9 mouse cellular contexts compared by ENCODE assay signal in the genomic region with DNA sequence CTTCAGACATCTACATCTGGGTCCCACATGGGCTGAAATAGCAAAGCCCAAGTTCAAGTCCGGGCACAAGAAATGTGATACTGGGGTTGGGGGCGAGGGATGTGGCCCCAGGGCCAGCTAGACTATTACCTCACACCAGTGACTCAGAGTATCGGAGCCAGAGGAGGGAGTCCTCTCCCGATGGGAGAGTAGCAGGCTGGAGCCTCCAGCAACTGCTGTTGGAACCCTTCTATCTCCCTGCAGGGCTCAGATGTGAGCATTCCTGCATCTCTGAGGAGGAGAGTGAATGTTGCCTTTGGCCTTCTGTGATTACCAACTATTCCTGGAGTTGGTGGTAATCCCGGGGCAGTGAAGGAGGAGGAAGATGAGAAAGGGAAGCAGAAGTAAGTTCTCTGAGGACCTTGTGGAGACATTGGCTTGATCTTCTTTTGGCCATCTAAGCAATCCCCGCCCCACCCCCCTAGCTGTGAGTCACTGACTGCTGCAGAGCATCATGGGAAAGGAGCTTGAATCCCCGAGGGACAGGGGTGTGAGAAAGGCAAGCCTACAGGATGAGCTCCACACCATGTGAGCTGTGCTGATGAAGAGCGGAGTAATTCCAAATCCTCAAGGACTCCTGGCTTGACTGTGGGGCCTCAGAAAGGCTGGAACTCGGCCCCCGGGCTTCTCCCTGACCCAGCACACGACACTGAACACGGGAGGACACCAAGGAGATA.
A peak's percentile ranks its signal among the peaks of the same experiment; 100 is the strongest.
DNase-seq lines count a peak whose midpoint lies in the region; ATAC-seq and TF ChIP-seq lines count a peak whose summit lies in the region.
"Had no signal": no experiment of that assay in that cellular context is flagged by ENCODE, and none has a peak within 500 bp of the region (broad histone marks: within the 10 kb centered on the region; RNA-seq: fewer than 3 reads in every experiment).

No protein-coding gene starts in this region.

- no peak for ATAC-seq in embryonic facial prominence, embryonic 11.5 days (replicated peaks; ENCODE audit: insufficient number of reproducible peaks, low FRiP score, low TSS enrichment, low read depth)
- no peak; the same call in 1 of the 2 replicates for ATAC-seq in heart, embryonic 14.5 days (ENCODE audit: insufficient number of reproducible peaks, insufficient read depth, low FRiP score, low read depth)
- ATAC-seq in activated CD4-positive, CD25-positive, alpha-beta regulatory T cell, adult 4 months, result no peak

- no peak overlapping the region for H3K27ac ChIP-seq in embryonic facial prominence, embryonic 11.5 days (replicated peaks; ENCODE audit: low read depth, low read length)
- peak overlapping the region; percentile 79 to 81 for H3K27ac ChIP-seq in heart, embryonic 14.5 days (replicated peaks in 1 of 2; ENCODE audit: control insufficient read depth in 1 of 2, insufficient read depth in 1 of 2, low read depth in 2 of 2, low read length in 2 of 2)
- H3K27ac ChIP-seq in liver, adult 2 months (replicated peaks; ENCODE audit: insufficient read depth, low read depth, low read length), result no peak overlapping the region
- peak overlapping the region; percentile 33; the same call in 1 of the 2 replicates for H3K27ac ChIP-seq in testis, adult 2 months (ENCODE audit: control insufficient read depth, insufficient read depth, low read depth, low read length)
- H3K27ac ChIP-seq: left cerebral cortex, adult 2 months had no signal

- no peaks in the 10 kb centered on the region for H3K79me2 ChIP-seq in liver, adult 2 months (ENCODE audit: control insufficient read depth, insufficient read depth, low read length)

- H3K4me1 ChIP-seq in embryonic facial prominence, embryonic 11.5 days (ENCODE audit: control insufficient read depth, insufficient read depth, low read length), result peaks cover 5% of the 10 kb centered on the region; the same call in 1 of the 2 replicates
- H3K4me1 ChIP-seq in heart, embryonic 14.5 days (ENCODE audit: control insufficient read depth in 2 of 2, insufficient read depth in 2 of 2, low read length in 2 of 2), result peaks cover 51 to 59% of the 10 kb centered on the region in 2 experiments
- H3K4me1 ChIP-seq in liver, adult 2 months (ENCODE audit: control insufficient read depth, insufficient read depth, low read length), result no peaks in the 10 kb centered on the region
- H3K4me1 ChIP-seq in testis, adult 2 months (ENCODE audit: control insufficient read depth, insufficient read depth, low read length), result peaks cover 10% of the 10 kb centered on the region

- DNase-seq in retina, postnatal 1 day, result peak; percentile 38
- DNase-seq in retina, embryonic 14.5 days (ENCODE audit: low spot score), result no peak
- peak; percentile 46 for DNase-seq in embryonic facial prominence, embryonic 11.5 days (ENCODE audit: low spot score)
- peak; percentile 26 for DNase-seq in liver, adult 2 months (ENCODE audit: extremely low read depth, low read depth, low spot score)
- no peak for DNase-seq in thymus, postnatal 25 days

- TF ChIP-seq POLR2A in liver, adult 2 months (IDR thresholded peaks at IDR 0.05; ENCODE audit: extremely low read depth, insufficient read depth, low read length), result no peak
- no peak for TF ChIP-seq POLR2A in testis, adult 2 months (IDR thresholded peaks at IDR 0.05; ENCODE audit: control insufficient read depth, low read depth, low read length)

- TF ChIP-seq CTCF in liver, adult 2 months (IDR thresholded peaks at IDR 0.05; ENCODE audit: low read depth, low read length), result no peak
- no peak for TF ChIP-seq CTCF in testis, adult 2 months (IDR thresholded peaks at IDR 0.05; ENCODE audit: control insufficient read depth, insufficient read depth, insufficient replicate concordance, low read depth, low read length)

- H3K36me3 ChIP-seq in embryonic facial prominence, embryonic 11.5 days (replicated peaks; ENCODE audit: control insufficient read depth, insufficient read depth, low read depth, low read length), result no peaks in the 10 kb centered on the region
- no peaks in the 10 kb centered on the region for H3K36me3 ChIP-seq in heart, embryonic 14.5 days (ENCODE audit: control insufficient read depth, insufficient read depth, low read length)
- no peaks in the 10 kb centered on the region for H3K36me3 ChIP-seq in liver, adult 2 months (ENCODE audit: control insufficient read depth, insufficient read depth, low read length)
- H3K36me3 ChIP-seq in testis, adult 2 months (ENCODE audit: control insufficient read depth, insufficient read depth, low read length), result no peaks in the 10 kb centered on the region

- no peak overlapping the region for H3K9ac ChIP-seq in embryonic facial prominence, embryonic 11.5 days (replicated peaks; ENCODE audit: low read length)
- H3K9ac ChIP-seq in heart, embryonic 14.5 days (ENCODE audit: low read length), result peak overlapping the region; percentile 35; the same call in 1 of the 2 replicates
- no peak overlapping the region for H3K9ac ChIP-seq in liver, adult 2 months (ENCODE audit: low read depth, low read length)

- no peak overlapping the region for H3K4me2 ChIP-seq in embryonic facial prominence, embryonic 11.5 days (ENCODE audit: low read depth, low read length)
- H3K4me2 ChIP-seq in heart, embryonic 14.5 days (ENCODE audit: low read length), result peak overlapping the region; percentile 30

- H3K27me3 ChIP-seq in embryonic facial prominence, embryonic 11.5 days (ENCODE audit: control insufficient read depth, insufficient read depth, low read length), result no peaks in the 10 kb centered on the region
- H3K27me3 ChIP-seq in heart, embryonic 14.5 days (ENCODE audit: control insufficient read depth, insufficient read depth, low read length), result no peaks in the 10 kb centered on the region
- peaks cover 2% of the 10 kb centered on the region; the same call in 1 of the 2 replicates for H3K27me3 ChIP-seq in liver, adult 2 months (ENCODE audit: control insufficient read depth, insufficient read depth, low read length)
- no peaks in the 10 kb centered on the region for H3K27me3 ChIP-seq in testis, adult 2 months (ENCODE audit: control insufficient read depth, insufficient read depth, low read length)

- 56% methylated on average over 12 of the region's 12 CpGs for WGBS in embryonic facial prominence, embryonic 11.5 days
- 30% methylated on average over 12 of the region's 12 CpGs for WGBS in heart, embryonic 14.5 days
- WGBS in liver, adult 2 months, result 71% methylated on average over 12 of the region's 12 CpGs

- no peak overlapping the region for H3K4me3 ChIP-seq in embryonic facial prominence, embryonic 11.5 days (ENCODE audit: low read depth, low read length)
- no peak overlapping the region for H3K4me3 ChIP-seq in heart, embryonic 14.5 days (ENCODE audit: control insufficient read depth in 1 of 2, insufficient read depth in 1 of 2, low read depth in 1 of 2, low read length in 2 of 2)
- H3K4me3 ChIP-seq in liver, adult 2 months (ENCODE audit: insufficient read depth, low read depth, low read length), result no peak overlapping the region
- no peak overlapping the region for H3K4me3 ChIP-seq in testis, adult 2 months (ENCODE audit: control insufficient read depth, low read depth, low read length)
- H3K4me3 ChIP-seq: left cerebral cortex, adult 2 months had no signal

- no peaks in the 10 kb centered on the region for H3K9me3 ChIP-seq in embryonic facial prominence, embryonic 11.5 days (replicated peaks; ENCODE audit: control insufficient read depth, low read length)
- H3K9me3 ChIP-seq in heart, embryonic 14.5 days (ENCODE audit: control insufficient read depth, low read length), result no peaks in the 10 kb centered on the region

Comparison
In these comparisons a context has a peak if more than half of its experiments do, and no peak if none do; other contexts are left out.
1. DNase-seq: peak in retina, postnatal 1 day (single experiment), embryonic facial prominence, embryonic 11.5 days (single experiment) and liver, adult 2 months (single experiment); none in retina, embryonic 14.5 days (single experiment) and thymus, postnatal 25 days (single experiment).
2. H3K27ac ChIP-seq: peak in heart, embryonic 14.5 days (2 of 2) and testis, adult 2 months (single experiment); none in embryonic facial prominence, embryonic 11.5 days (single experiment) and liver, adult 2 months (single experiment).